Mouse (Mus musculus): Measurements from ENCODE around the gene Rhebl1.

DNA sequence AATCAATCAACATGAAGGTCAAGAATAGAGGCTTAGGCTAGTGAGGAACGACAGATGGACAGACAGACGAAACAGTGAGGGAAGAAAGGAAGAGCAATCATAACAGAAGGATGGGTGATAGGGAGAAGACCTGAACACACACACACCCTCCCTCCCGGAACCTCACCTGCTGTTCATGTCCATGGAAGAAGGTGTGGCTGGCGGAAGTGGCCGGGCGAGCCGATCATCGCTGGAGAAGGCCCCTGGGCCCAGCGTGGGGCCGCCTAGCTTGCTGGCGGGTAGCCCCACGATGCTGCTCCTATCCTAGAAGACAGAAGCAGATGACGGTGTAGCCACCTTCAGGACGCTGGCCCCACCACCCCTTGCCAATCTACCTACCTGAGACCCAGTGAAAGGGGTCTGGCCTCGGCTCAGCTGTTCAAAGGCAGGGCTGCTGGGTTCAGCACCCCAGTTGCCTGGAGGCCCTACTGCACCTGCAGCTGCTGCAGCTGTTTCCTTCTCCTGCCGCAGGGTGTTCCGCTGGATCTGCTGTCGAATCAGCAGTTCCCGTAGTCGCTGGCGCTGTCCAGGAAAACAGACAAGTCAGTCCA lies 43.0 kb downstream of the Rhebl1 start:
- no peak for TF ChIP-seq POLR2A (IDR thresholded peaks at IDR 0.05; ENCODE audit: control insufficient read depth in 1 of 2, insufficient read depth in 1 of 2, low read depth in 1 of 2, low read length in 2 of 2, poor library complexity in 1 of 2)
- TF ChIP-seq JUND (IDR thresholded peaks at IDR 0.05; ENCODE audit: low read depth, low read length), result no peak
- no peak for TF ChIP-seq EP300 (IDR thresholded peaks at IDR 0.05; ENCODE audit: low read depth in 1 of 2, low read length in 2 of 2)
